Mouse (Mus musculus) intestine, embryonic 14.5 days (tissue): ENCODE measurements around the gene Myh7. TPM values are rescaled to one million over a fixed set of nuclear protein-coding genes. Genes with fewer than 3 reads are reported as not detected.
"Not testable (repeated sequence)": the region's sequence is repeated elsewhere in the genome, so short reads cannot be mapped to it uniquely, and the experiment has no call there.

Experiments
- ATAC-seq: fragments of 200-750 bp; cut with Nextera tagmentation; replicated peaks from 2 replicates; pipeline ENCODE4 v1.8.0; 2017; ENCODE audit warnings: low read depth, moderate number of reproducible peaks, moderate TSS enrichment, moderate library complexity; ENCODE audit not compliant: low FRiP score, low TSS enrichment
- DNase-seq: peaks from one replicate; pipeline ENCODE4 v3.0.0-alpha.2; 2018; ENCODE audit warnings: low spot score
- H3K27ac ChIP-seq: fragments of 300-500 bp; sonication (generic); 2 replicates; pipeline ENCODE4 v1.5.1; 2014; ENCODE audit warnings: low read depth, mild to moderate bottlenecking, control low read depth
- H3K27me3 ChIP-seq: fragments of 300-500 bp; sonication (generic); replicated peaks from 2 replicates; pipeline ENCODE4 v1.6.1; 2014; ENCODE audit warnings: low read length, control low read depth; ENCODE audit not compliant: control insufficient read depth, insufficient read depth
- H3K36me3 ChIP-seq: fragments of 300-500 bp; sonication (generic); 2 replicates; pipeline ENCODE4 v1.6.1; 2014; ENCODE audit warnings: low read length, control low read depth; ENCODE audit not compliant: control insufficient read depth, insufficient read depth
- H3K4me1 ChIP-seq: fragments of 300-500 bp; sonication (generic); replicated peaks from 2 replicates; pipeline ENCODE4 v1.6.1; 2014; ENCODE audit warnings: low read length, control low read depth, mixed read lengths; ENCODE audit not compliant: control insufficient read depth, insufficient read depth
- H3K4me2 ChIP-seq: fragments of 300-500 bp; sonication (generic); 2 replicates; pipeline ENCODE4 v1.6.1; 2014; ENCODE audit warnings: low read length
- H3K4me3 ChIP-seq: fragments of 300-500 bp; sonication (generic); 2 replicates; pipeline ENCODE4 v1.5.1; 2014; ENCODE audit warnings: low read depth, low read length, control low read depth, mixed read lengths
- H3K9ac ChIP-seq: fragments of 300-500 bp; sonication (generic); 2 replicates; pipeline ENCODE4 v1.6.1; 2014; ENCODE audit warnings: mild to moderate bottlenecking, low read length
- H3K9me3 ChIP-seq: fragments of 300-500 bp; sonication (generic); 2 replicates; pipeline ENCODE4 v1.6.1; 2016; ENCODE audit warnings: low read length, control low read depth; ENCODE audit not compliant: control insufficient read depth
- WGBS: fragments of 180-500 bp; shearing (Covaris S2); extraction: QIAGEN DNeasy Blood & Tissue Kit; methylation state at CpG from one replicate; pipeline ENCODE4 v1.1.7; 2014; 5-methylcytosine and 5-hydroxymethylcytosine counted together
- polyA plus RNA-seq: library from polyadenylated mRNA; unstranded; fragments of >200 nt; fragmentation: Nextera tagmentation; extraction: Ambion mirVana; gene quantifications from 2 replicates; pipeline ENCODE4 v1.2.1, GENCODE M21; 2014

The Myh7 gene
- polyA plus RNA-seq, 1 experiment from 2014 or later: 0.43 TPM

DNA sequence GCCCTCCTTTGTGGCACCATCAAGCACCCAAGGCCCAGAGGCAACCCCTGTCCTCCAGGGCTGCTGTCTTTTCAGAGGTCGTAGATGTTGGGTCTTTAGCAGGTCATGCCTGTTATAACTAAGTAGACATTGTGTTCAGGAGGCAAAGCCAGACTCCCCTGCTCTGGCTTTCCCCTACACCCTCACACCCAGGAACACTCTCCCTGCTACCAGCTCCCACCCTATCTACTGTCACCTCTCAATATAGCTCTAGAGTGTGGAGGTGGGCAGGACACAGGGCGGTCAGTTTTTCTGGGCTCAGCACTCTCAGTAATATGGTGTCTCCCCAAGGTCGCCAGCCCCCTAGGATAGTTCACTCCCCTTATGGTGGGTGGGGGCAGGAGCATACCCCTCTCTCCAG, 26.6 kb downstream of the Myh7 start:
- Histone ChIP-seq H3K27ac (no peak overlapping the region), H3K4me3 (no peak overlapping the region), H3K4me1 (no peaks in the 10 kb centered on the region), H3K27me3 (no peaks in the 10 kb centered on the region), H3K9me3 (no peaks in the 10 kb centered on the region), H3K36me3 (no peaks in the 10 kb centered on the region), H3K4me2 (no peak overlapping the region), H3K9ac (no peak overlapping the region)
- no peak for ATAC-seq
- no peak for DNase-seq
- WGBS: 73% methylated on average over 3 of the region's 3 CpGs

DNA sequence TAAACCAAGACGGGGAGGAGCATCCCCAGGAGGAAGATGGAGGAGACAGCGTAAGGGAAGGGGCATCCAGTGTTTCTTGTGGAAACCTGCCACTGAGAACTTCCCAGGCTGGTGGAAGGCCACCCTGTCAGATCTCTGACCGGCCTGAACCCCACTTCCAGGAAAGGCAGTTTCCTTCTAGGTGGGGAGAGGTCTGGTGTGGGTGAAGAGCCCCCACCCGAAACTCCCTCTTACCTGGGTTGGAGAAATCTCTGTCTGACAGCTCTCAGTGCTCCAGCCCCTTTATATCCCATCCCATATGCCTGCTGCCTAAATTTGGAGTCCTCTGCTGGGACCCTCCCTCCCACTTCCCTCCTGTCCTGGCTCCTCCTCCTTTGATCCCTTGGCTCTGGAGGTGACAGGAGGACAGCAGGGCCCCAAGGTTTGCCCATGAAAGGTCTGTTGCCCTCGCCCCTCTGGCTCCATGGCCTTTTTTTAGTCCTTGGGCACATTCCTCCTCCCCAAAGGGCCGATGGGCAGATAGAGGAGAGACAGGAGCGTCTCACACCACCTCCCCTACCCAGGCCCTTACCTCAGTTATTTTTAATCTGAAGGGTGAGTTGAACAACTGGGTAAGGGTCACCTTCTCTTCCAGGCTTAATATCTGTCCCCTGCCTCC, 28.0 kb downstream of the Myh7 start, which contains the start of gene Myh6:
Myh6 (minus strand) TSS at position 608 of the 658 bp plus-strand sequence.
- Histone ChIP-seq H3K4me1 (no peaks in the 10 kb centered on the region), H3K4me2 (no peak within 1 kb of the TSS), H3K9ac (no peak within 1 kb of the TSS), H3K27me3 (no peaks in the 10 kb centered on the region), H3K4me3 (no peak within 1 kb of the TSS), H3K27ac (no peak within 1 kb of the TSS), H3K9me3 (no peaks in the 10 kb centered on the region), H3K36me3 (no peaks in the 10 kb centered on the region)
- 56% methylated on average over 7 of the region's 7 CpGs for WGBS
- ATAC-seq (no peak), DNase-seq (no peak)

DNA sequence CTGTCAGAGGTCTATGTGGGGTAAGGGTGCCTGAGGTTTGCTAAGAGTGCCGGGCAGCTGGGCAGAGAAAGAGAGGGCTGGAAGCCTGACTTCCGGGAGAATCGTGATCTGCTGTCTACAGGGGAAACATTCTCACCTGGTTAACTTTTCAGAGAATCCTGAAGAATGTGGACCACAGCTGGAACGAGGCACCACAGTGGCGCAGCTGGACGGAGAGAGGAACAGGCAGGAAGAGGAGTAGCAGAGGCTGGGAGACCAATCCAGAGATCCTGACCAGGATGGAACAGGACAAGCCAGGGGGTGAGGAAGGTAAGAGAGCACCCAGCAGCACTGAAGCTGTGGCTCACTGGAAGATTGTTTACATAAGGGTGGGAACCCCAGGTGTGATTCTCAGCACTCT, 28.8 kb downstream of the Myh7 start:
- Histone ChIP-seq H3K4me3 (no peak overlapping the region), H3K4me1 (no peaks in the 10 kb centered on the region), H3K27me3 (no peaks in the 10 kb centered on the region), H3K36me3 (no peaks in the 10 kb centered on the region), H3K9ac (no peak overlapping the region), H3K9me3 (no peaks in the 10 kb centered on the region), H3K27ac (no peak overlapping the region), H3K4me2 (no peak overlapping the region)
- ATAC-seq (no peak), DNase-seq (no peak)
- WGBS: 60% methylated on average over 6 of the region's 6 CpGs

DNA sequence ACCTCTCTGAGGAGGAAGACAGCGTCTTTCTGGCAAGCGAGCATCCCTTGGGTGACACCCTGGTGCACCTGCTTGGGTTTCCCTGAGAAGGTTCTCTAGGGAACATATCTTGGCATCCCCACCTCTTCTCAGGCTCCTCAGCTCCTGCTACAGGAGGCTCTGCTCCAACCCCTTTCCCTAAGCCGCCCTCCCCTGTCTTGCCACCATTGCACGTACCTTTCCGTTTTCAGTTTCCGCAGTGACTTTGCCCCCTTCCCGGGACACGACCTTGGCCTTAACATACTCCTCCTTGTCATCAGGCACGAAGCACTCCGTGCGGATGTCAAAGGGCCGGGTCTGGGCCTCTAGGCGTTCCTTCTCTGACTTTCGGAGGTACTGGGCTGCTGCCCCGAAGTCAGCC, 29.4 kb downstream of the Myh7 start:
- Histone ChIP-seq H3K9ac (no peak overlapping the region), H3K4me2 (no peak overlapping the region), H3K36me3 (no peaks in the 10 kb centered on the region), H3K27me3 (no peaks in the 10 kb centered on the region), H3K9me3 (no peaks in the 10 kb centered on the region), H3K4me3 (no peak overlapping the region), H3K4me1 (no peaks in the 10 kb centered on the region), H3K27ac (no peak overlapping the region)
- WGBS: 77% methylated on average over 15 of the region's 15 CpGs
- no peak for ATAC-seq
- no peak for DNase-seq

DNA sequence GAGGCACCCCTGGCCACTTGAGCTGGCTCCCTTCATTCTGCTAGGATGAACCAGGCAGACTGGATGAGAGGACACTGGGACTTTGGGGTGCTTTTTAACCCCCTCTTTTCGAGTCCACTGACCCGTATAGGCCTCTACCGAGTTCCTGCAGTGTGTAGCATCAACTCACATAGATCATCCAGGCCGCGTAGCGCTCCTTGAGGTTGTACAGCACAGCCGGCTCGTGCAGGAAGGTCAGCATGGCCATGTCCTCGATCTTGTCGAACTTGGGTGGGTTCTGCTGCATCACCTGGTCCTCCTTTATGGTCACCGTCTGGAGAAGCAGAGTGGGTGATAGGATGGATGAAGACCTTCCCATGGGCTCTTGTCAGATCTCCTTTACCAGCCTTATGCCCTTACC, 30.7 kb downstream of the Myh7 start:
- Histone ChIP-seq H3K4me2 (no peak overlapping the region), H3K9me3 (no peaks in the 10 kb centered on the region), H3K9ac (no peak overlapping the region), H3K27ac (no peak overlapping the region), H3K27me3 (no peaks in the 10 kb centered on the region), H3K4me1 (no peaks in the 10 kb centered on the region), H3K36me3 (no peaks in the 10 kb centered on the region), H3K4me3 (no peak overlapping the region)
- WGBS: 91% methylated on average over 11 of the region's 11 CpGs
- ATAC-seq (no peak), DNase-seq (no peak)

DNA sequence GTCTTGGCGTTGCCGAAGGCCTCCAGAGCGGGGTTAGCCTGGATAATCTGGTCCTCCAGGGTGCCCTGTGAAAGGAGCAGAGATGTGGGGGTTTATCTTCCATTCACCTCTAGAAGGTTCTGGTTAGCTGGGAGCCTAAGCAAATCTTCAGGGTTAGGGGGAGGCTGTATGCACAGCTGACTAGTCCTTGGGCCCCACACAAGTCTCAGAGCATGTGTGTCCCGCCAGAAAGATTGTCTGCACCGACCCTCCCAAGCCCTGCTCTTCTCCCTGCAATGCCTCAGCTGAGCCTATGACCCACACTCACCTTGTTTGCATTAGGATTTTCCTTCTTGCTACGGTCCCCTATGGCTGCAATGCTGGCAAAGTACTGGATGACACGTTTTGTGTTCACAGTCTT, 31.7 kb downstream of the Myh7 start:
- H3K4me1 ChIP-seq: no peaks in the 10 kb centered on the region
- H3K9ac ChIP-seq: no peak overlapping the region
- no peak overlapping the region for H3K27ac ChIP-seq
- H3K36me3 ChIP-seq: no peaks in the 10 kb centered on the region
- H3K4me3 ChIP-seq: no peak overlapping the region
- 77% methylated on average over 7 of the region's 7 CpGs for WGBS
- no peaks in the 10 kb centered on the region for H3K9me3 ChIP-seq
- H3K4me2 ChIP-seq: no peak overlapping the region
- no peak for ATAC-seq
- no peak for DNase-seq
- H3K27me3 ChIP-seq: no peaks in the 10 kb centered on the region

DNA sequence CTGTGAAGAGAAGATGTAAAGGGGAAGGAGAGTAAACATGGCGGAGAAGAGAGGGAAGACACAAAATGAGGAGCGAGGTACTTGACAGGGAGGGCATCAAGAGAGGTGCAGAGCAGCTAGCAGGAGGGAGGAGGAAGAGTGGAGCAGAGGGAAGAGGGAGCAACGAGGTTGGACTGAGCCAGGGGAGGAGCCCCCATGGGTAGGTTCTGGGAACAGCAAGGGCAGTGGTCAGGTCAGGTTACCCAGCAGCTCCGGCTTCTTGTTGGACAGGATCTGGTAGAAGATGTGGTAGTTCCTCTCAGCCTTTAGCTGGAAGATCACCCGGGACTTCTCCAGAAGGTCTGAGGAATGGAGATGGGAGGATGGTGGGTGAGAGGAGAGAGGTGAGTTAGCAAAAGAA, 32.9 kb downstream of the Myh7 start:
- H3K4me3 ChIP-seq: no peak overlapping the region
- H3K4me1 ChIP-seq: no peaks in the 10 kb centered on the region
- DNase-seq (no peak), ATAC-seq (no peak)
- no peaks in the 10 kb centered on the region for H3K27me3 ChIP-seq
- no peak overlapping the region for H3K27ac ChIP-seq
- H3K9ac ChIP-seq: no peak overlapping the region
- no peak overlapping the region for H3K4me2 ChIP-seq
- no peaks in the 10 kb centered on the region for H3K9me3 ChIP-seq
- no peaks in the 10 kb centered on the region for H3K36me3 ChIP-seq
- WGBS: 77% methylated on average over 5 of the region's 5 CpGs

DNA sequence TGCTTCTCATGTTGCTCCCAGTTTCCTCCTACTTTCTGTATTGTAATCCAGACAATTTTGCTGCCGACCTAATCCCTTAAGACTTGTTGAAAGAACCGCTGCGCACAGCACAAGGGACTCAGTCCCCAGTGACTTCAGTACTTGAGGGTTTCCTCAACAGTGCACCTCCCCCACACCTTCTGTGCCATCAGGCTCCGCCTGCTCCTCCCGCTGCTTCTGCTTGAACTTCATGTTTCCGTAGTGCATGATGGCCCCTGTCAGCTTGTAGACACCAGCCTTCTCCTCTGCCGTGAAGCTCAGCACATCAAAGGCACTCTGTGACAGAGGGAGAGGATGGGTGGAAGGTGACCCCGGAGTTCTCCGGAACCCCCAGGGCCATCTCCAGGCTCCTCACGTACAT, 33.7 kb downstream of the Myh7 start:
- H3K27ac ChIP-seq: no peak overlapping the region
- H3K4me1 ChIP-seq: no peaks in the 10 kb centered on the region
- ATAC-seq (no peak), DNase-seq (no peak)
- H3K9ac ChIP-seq: no peak overlapping the region
- H3K4me2 ChIP-seq: no peak overlapping the region
- no peaks in the 10 kb centered on the region for H3K9me3 ChIP-seq
- no peaks in the 10 kb centered on the region for H3K36me3 ChIP-seq
- 69% methylated on average over 10 of the region's 10 CpGs for WGBS
- H3K27me3 ChIP-seq: no peaks in the 10 kb centered on the region
- no peak overlapping the region for H3K4me3 ChIP-seq

DNA sequence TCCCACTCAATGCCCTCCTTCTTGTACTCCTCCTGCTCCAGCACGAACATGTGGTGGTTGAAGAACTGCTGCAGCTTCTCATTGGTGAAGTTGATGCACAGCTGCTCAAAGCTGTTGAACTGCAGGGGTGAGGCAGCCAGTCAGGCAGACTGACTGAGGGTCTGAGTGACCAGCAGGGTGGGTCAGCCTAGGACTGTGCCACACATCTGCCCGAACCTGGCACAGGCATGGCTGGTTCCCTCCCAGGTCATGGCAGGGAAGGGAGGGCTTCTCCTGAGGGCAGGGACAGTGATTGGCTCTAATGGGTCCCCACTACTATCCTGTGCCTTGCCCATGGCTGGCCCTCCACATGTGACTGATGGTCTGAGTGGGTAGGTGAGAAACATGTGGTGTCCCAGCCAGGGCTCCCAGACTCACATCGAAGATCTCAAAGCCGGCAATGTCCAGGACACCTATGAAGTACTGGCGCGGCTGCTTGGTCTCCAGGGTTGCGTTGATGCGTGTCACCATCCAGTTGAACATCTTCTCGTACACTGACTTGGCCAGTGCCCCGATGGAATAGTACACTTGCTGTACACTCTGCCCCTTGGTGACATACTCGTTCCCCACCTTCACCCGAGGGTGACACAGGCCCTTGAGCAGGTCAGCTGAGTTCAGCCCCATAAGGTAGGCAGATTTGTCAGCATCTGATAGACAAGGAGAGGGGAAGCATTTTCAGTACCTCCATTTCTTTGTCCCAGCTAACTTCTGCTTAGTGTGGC, 34.4 kb downstream of the Myh7 start:
- H3K4me2 ChIP-seq, H3K27me3 ChIP-seq, H3K4me1 ChIP-seq, H3K36me3 ChIP-seq, DNase-seq, H3K9ac ChIP-seq, H3K4me3 ChIP-seq, ATAC-seq, H3K9me3 ChIP-seq, H3K27ac ChIP-seq: not testable (repeated sequence)
- 90% methylated on average over 12 of the region's 12 CpGs for WGBS
